Mouse (Mus musculus) liver, embryonic 14 days (tissue): ENCODE data around the gene Eci1. TPM values are rescaled to one million over a fixed set of nuclear protein-coding genes. Genes with fewer than 3 reads are reported as not detected.

Experiments used
- polyA plus RNA-seq: library from polyadenylated mRNA; depleted of rRNA; stranded (reverse); fragments of >200 nt; gene quantifications from 2 replicates; pipeline ENCODE4 v1.2.3, GENCODE M21; 2012; rRNA removed

Eci1 gene
- 46.1 and 53.9 TPM in 2 replicates for polyA plus RNA-seq

DNA sequence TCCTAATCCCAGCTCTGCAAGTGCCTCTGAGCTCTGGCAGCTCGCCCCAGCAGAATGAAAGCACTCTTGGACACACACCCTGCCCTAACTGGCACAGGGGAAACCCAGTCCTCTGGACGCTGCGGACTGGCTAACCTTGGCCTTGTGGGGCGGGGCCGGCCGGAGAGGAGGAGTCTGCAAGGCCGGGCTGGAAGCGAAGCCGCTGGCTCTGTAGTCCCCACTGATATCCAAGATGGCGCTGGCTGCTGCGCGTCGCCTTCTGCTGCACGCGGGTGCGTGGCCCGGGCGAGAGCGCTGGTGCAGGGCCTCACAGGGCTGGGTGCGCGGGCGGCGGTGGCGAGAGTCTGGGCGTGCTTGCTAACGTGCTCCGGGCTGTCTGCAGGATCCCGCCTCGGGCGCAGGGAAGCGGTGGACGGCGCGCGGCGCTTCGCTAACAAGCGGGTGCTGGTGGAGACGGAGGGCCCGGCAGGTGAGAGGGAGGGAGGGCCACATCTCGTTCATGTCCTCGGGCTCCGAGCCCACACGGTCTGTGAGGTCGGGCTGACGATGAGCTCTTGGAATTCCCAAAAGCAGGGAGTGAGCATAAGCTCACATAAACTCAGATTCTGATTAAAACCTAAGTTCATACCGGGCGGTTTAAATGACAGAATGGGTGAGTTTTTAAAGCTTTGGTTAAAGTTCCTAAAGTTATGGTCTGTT lies at the start of gene Eci1:
Eci1 (plus strand) TSS at position 171 of the 699 bp plus-strand sequence.

GRCm38 (mm10) chr17:24414230-24414976 lies 12.0 kb upstream of the Eci1 start, which contains the start of gene Rnps1:
Gene Rnps1, plus strand, starts transcription at chr17:24414565.

DNA sequence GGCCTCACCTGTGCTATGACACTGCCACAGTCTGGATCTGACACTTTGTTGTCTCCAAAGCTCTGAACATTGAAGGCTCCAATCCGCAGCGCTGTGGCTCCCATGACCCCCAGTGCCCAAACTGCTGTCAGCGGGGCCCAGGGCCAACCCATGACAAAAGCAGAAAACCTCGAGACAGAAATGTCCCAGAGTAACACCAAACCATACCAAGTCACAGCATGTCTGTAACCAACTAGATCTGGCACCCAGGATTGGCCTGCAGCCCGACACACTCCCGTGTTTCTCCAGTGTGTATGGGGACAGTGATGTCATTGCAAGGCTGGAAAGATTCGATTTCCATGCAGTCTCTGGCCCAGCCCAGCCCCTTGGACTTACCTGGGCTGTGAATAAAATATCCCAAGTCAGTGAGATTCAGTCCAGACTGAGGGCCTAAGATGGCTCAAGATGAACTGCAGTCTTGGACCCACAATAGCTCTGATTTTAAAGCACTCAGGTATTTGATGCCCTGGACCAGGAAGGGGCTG lies 16.3 kb downstream of the Eci1 start, which contains the start of gene Dnase1l2:
Dnase1l2 (minus strand) TSS at position 474 of the 524 bp plus-strand sequence.

GRCm38 (mm10) chr17:24469910-24470602 lies 43.6 kb downstream of the Eci1 start, which contains the start of the genes E4f1 and Pgp:
Gene E4f1, minus strand, starts transcription at chr17:24470313.
Gene Pgp, plus strand, starts transcription at chr17:24470392.

GRCm38 (mm10) chr17:24473612-24474275 lies 47.3 kb downstream of the Eci1 start, which contains the start of gene Bricd5:
Gene Bricd5, plus strand, starts transcription at chr17:24473884.

GRCm38 (mm10) chr17:24478663-24479380 lies 52.4 kb downstream of the Eci1 start, which contains the start of gene Mlst8:
Gene Mlst8, minus strand, starts transcription at chr17:24479078.

DNA sequence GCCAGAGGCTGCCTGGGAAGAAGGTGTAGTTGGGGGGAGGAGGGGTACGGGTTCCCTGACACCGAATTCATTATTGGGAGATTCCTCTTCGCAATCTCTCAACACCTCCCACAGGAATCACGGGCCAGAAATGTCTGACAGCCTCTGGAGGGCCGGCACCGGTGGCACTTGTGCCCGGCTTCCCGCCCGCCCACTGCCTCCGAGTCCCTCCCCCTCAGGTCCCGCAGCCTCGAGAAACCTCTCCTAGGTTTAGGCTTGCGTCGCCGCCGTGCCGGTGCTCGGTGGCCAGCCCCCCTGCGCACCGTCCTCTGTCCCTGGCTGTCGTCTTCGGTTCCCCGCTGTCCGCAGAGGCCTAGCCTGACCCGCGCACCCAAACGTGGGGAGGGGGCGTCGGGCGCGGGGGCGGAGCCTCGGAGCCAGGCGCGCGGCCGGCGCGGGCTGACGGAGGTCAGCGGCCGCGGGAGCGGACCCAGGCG lies 61.8 kb downstream of the Eci1 start, which contains the start of gene Caskin1:
Caskin1 (plus strand) TSS at position 416 of the 476 bp plus-strand sequence.

Other genes with a start within 250 kb of the Eci1 start
- gene Tbc1d24, start 221.1 kb upstream of the Eci1 start, polyA plus RNA-seq = 12.2 and 15.2 TPM in 2 replicates
- 0.45 and 0.63 TPM in 2 replicates for gene Ntn3, start 217.1 kb upstream of the Eci1 start, polyA plus RNA-seq
- 15.4 and 18.1 TPM in 2 replicates for gene Tedc2, start 205.8 kb upstream of the Eci1 start, polyA plus RNA-seq
- gene Ccnf, start 175.2 kb upstream of the Eci1 start, polyA plus RNA-seq = 33.9 and 39.6 TPM in 2 replicates
- gene Abca17, start 75.6 kb upstream of the Eci1 start, polyA plus RNA-seq = not detected in 2 replicates
- gene Abca3, start 74.7 kb upstream of the Eci1 start, polyA plus RNA-seq = 12.3 and 15.2 TPM in 2 replicates
- 108 and 124 TPM in 2 replicates for gene Rnps1, start 12.1 kb upstream of the Eci1 start, polyA plus RNA-seq
- gene Dnase1l2, start 16.5 kb downstream of the Eci1 start, polyA plus RNA-seq = 1.5 and 2.5 TPM in 2 replicates
- 18.2 and 21.0 TPM in 2 replicates for gene E4f1, start 43.7 kb downstream of the Eci1 start, polyA plus RNA-seq
- gene Pgp, start 43.8 kb downstream of the Eci1 start, polyA plus RNA-seq = 33.2 and 37.2 TPM in 2 replicates
- gene Bricd5, start 47.2 kb downstream of the Eci1 start, polyA plus RNA-seq = 0.29 and 0.43 TPM in 2 replicates
- gene Mlst8, start 52.4 kb downstream of the Eci1 start, polyA plus RNA-seq = 11.8 and 14.9 TPM in 2 replicates
- 0.08 and 0.12 TPM in 2 replicates for gene Caskin1, start 62.0 kb downstream of the Eci1 start, polyA plus RNA-seq
- 58.5 and 65.7 TPM in 2 replicates for gene Traf7, start 101.3 kb downstream of the Eci1 start, polyA plus RNA-seq
- gene Rab26, start 107.6 kb downstream of the Eci1 start, polyA plus RNA-seq = 0.25 and 0.28 TPM in 2 replicates
- 3.0 and 3.5 TPM in 2 replicates for gene Pkd1, start 123.2 kb downstream of the Eci1 start, polyA plus RNA-seq
- gene Tsc2, start 206.0 kb downstream of the Eci1 start, polyA plus RNA-seq = 18.2 and 20.5 TPM in 2 replicates
- gene Nthl1, start 206.0 kb downstream of the Eci1 start, polyA plus RNA-seq = 6.4 TPM in 2 replicates
- gene Slc9a3r2, start 223.7 kb downstream of the Eci1 start, polyA plus RNA-seq = 5.4 and 5.8 TPM in 2 replicates
- 0.18 and 0.27 TPM in 2 replicates for gene Npw, start 231.8 kb downstream of the Eci1 start, polyA plus RNA-seq
- gene Zfp598, start 243.0 kb downstream of the Eci1 start, polyA plus RNA-seq = 20.9 and 23.8 TPM in 2 replicates